Comparison of ENCODE assay signal across 19 mouse cellular contexts in genomic region chr12:102285779-102286178, GRCm38 (mm10). TPM values are rescaled to one million over a fixed set of nuclear protein-coding genes. Genes with fewer than 3 reads are reported as not detected.
DNase-seq lines count a peak whose midpoint lies in the region; ATAC-seq and TF ChIP-seq lines count a peak whose summit lies in the region.
"Had no signal": no experiment of that assay in that cellular context is flagged by ENCODE, and none has a peak within 500 bp of the region (broad histone marks: within the 10 kb centered on the region; RNA-seq: fewer than 3 reads in every experiment).

No protein-coding gene starts in this region.

- 65% methylated on average over 5 of the region's 5 CpGs for WGBS in heart, embryonic 12.5 days
- 64% methylated on average over 5 of the region's 5 CpGs for WGBS in heart, embryonic 11.5 days (ENCODE audit: insufficient replicate concordance)
- 54% methylated on average over 5 of the region's 5 CpGs for WGBS in limb, embryonic 15.5 days
- 79% methylated on average over 5 of the region's 5 CpGs for WGBS in limb, embryonic 10.5 days

- no peak overlapping the region for H3K9ac ChIP-seq in heart, embryonic 12.5 days
- H3K9ac ChIP-seq in heart, embryonic 11.5 days (ENCODE audit: low read depth, low read length), result no peak overlapping the region; the same call in 1 of the 2 replicates
- H3K9ac ChIP-seq in limb, embryonic 15.5 days, result no peak overlapping the region
- H3K9ac ChIP-seq: forebrain, embryonic 15.5 days; lung, embryonic 14.5 days had no signal

- no peaks in the 10 kb centered on the region for H3K36me3 ChIP-seq in heart, embryonic 12.5 days
- no peaks in the 10 kb centered on the region for H3K36me3 ChIP-seq in heart, embryonic 11.5 days (ENCODE audit: control insufficient read depth, insufficient read depth, low read length)
- H3K36me3 ChIP-seq in limb, embryonic 15.5 days, result peaks cover 6% of the 10 kb centered on the region; the same call in 1 of the 2 replicates
- H3K36me3 ChIP-seq in limb, embryonic 10.5 days, result no peaks in the 10 kb centered on the region
- H3K36me3 ChIP-seq: embryonic facial prominence, embryonic 10.5 days; forebrain, embryonic 15.5 days; G1E had no signal

- peak overlapping the region; percentile 97 for H3K4me2 ChIP-seq in heart, embryonic 12.5 days
- H3K4me2 ChIP-seq in heart, embryonic 11.5 days, result no peak overlapping the region
- H3K4me2 ChIP-seq in limb, embryonic 15.5 days, result 0 out of 2 replicates have a peak overlapping the region, but pooled peaks have one; percentile 91
- H3K4me2 ChIP-seq: forebrain, embryonic 15.5 days had no signal

- TF ChIP-seq CTCF in embryonic fibroblast, embryonic 13.5 days (IDR thresholded peaks at IDR 0.05; ENCODE audit: borderline replicate concordance, insufficient read depth, low read length), result no peak

- no peak for ATAC-seq in heart, embryonic 12.5 days (ENCODE audit: insufficient number of reproducible peaks, low FRiP score)
- no peak for ATAC-seq in heart, embryonic 11.5 days (replicated peaks; ENCODE audit: insufficient number of reproducible peaks, low FRiP score, low TSS enrichment)
- ATAC-seq in limb, embryonic 15.5 days (ENCODE audit: insufficient number of reproducible peaks, low FRiP score, low TSS enrichment, low read depth), result no peak
- ATAC-seq: CD4-positive, CD25-positive, alpha-beta regulatory T cell, adult 4 months; forebrain, embryonic 15.5 days; intestine, postnatal 0 days had no signal

- no peaks in the 10 kb centered on the region for H3K9me3 ChIP-seq in heart, embryonic 12.5 days (replicated peaks)
- H3K9me3 ChIP-seq in heart, embryonic 11.5 days (replicated peaks; ENCODE audit: control insufficient read depth, low read length), result no peaks in the 10 kb centered on the region
- no peaks in the 10 kb centered on the region for H3K9me3 ChIP-seq in limb, embryonic 15.5 days
- no peaks in the 10 kb centered on the region; the same call in 1 of the 2 replicates for H3K9me3 ChIP-seq in limb, embryonic 10.5 days (replicated peaks)
- H3K9me3 ChIP-seq: embryonic facial prominence, embryonic 10.5 days; forebrain, embryonic 15.5 days had no signal

- no peak overlapping the region for H3K27ac ChIP-seq in heart, embryonic 12.5 days (ENCODE audit: poor library complexity, severe bottlenecking)
- H3K27ac ChIP-seq in heart, embryonic 11.5 days (ENCODE audit: low read depth, low read length), result no peak overlapping the region
- H3K27ac ChIP-seq in limb, embryonic 15.5 days, result no peak overlapping the region
- no peak overlapping the region for H3K27ac ChIP-seq in limb, embryonic 10.5 days
- H3K27ac ChIP-seq in embryonic fibroblast, embryonic 13.5 days (ENCODE audit: insufficient read depth, low read length), result peak overlapping the region; percentile 56
- H3K27ac ChIP-seq: embryonic facial prominence, embryonic 10.5 days; forebrain, embryonic 15.5 days had no signal

- no peak for TF ChIP-seq POLR2A in embryonic fibroblast, embryonic 13.5 days (IDR thresholded peaks at IDR 0.05; ENCODE audit: low read depth, low read length)

- H3K27me3 ChIP-seq in heart, embryonic 12.5 days (replicated peaks), result no peaks in the 10 kb centered on the region
- H3K27me3 ChIP-seq in heart, embryonic 11.5 days (ENCODE audit: control insufficient read depth, insufficient read depth, low read length), result no peaks in the 10 kb centered on the region
- H3K27me3 ChIP-seq in limb, embryonic 15.5 days, result no peaks in the 10 kb centered on the region
- H3K27me3 ChIP-seq in limb, embryonic 10.5 days (ENCODE audit: low read depth, poor library complexity, severe bottlenecking), result peaks cover 36% of the 10 kb centered on the region
- H3K27me3 ChIP-seq: forebrain, embryonic 15.5 days had no signal

- no peak overlapping the region for H3K4me3 ChIP-seq in heart, embryonic 12.5 days
- no peak overlapping the region for H3K4me3 ChIP-seq in heart, embryonic 11.5 days (ENCODE audit: low read depth, low read length)
- H3K4me3 ChIP-seq in limb, embryonic 15.5 days, result no peak overlapping the region
- no peak overlapping the region for H3K4me3 ChIP-seq in limb, embryonic 10.5 days
- no peak overlapping the region for H3K4me3 ChIP-seq in embryonic fibroblast, embryonic 13.5 days (ENCODE audit: insufficient read depth, low read length)
- H3K4me3 ChIP-seq: embryonic facial prominence, embryonic 10.5 days; erythroblast, embryonic 14.5 days; forebrain, embryonic 15.5 days had no signal

- H3K4me1 ChIP-seq in heart, embryonic 12.5 days (replicated peaks), result peaks cover 59% of the 10 kb centered on the region
- peaks cover 47% of the 10 kb centered on the region for H3K4me1 ChIP-seq in heart, embryonic 11.5 days (ENCODE audit: control insufficient read depth, insufficient read depth, low read length)
- peaks cover 58% of the 10 kb centered on the region for H3K4me1 ChIP-seq in limb, embryonic 15.5 days
- peaks cover 16% of the 10 kb centered on the region for H3K4me1 ChIP-seq in limb, embryonic 10.5 days
- peaks cover 12% of the 10 kb centered on the region; the same call in 1 of the 2 replicates for H3K4me1 ChIP-seq in embryonic fibroblast, embryonic 13.5 days (ENCODE audit: control insufficient read depth, insufficient read depth, low read length)

- no peak for DNase-seq in limb, embryonic 10.5 days (ENCODE audit: low spot score)
- peak; percentile 61 for DNase-seq in testis, postnatal 10 days (ENCODE audit: low spot score)
- DNase-seq in embryo, embryonic 10.5 days (ENCODE audit: low spot score), result no peak
- DNase-seq: adrenal gland, adult 2 months; cerebellum, adult 18-20 months; cerebellum, postnatal 36 days; kidney, postnatal 4 days; lung, embryonic 14.5 days; right cerebral cortex, adult 18-20 months had no signal

RNA-seq across cellular contexts. Expression of gene Rin3, which starts 2.9 kb away (rescaled TPM):
- 9.9 and 10.3 TPM in 2 replicates for polyA plus RNA-seq in heart, embryonic 12.5 days (2016; fragmentation: Nextera tagmentation; extraction: Ambion mirVana)
- polyA plus RNA-seq in heart, embryonic 11.5 days (2014; fragmentation: Nextera tagmentation; extraction: Ambion mirVana), result 8.8 and 10.2 TPM in 2 replicates
- polyA plus RNA-seq in limb, embryonic 15.5 days (2015; fragmentation: Nextera tagmentation; extraction: Ambion mirVana), result 9.3 and 10.5 TPM in 2 replicates
- polyA plus RNA-seq in limb, embryonic 10.5 days (2016; fragmentation: Nextera tagmentation; extraction: Ambion mirVana), result 4.2 and 4.7 TPM in 2 replicates
- polyA plus RNA-seq in embryonic fibroblast, embryonic 13.5 days (2011; ENCODE audit: insufficient read length, low read depth, missing spikeins), result 10.4 and 11.0 TPM in 2 replicates
